In genomic region chr8:106632650-106633049, GRCm38 (mm10) we compare ENCODE assay signal across 15 mouse cellular contexts. TPM values are rescaled to one million over a fixed set of nuclear protein-coding genes. Genes with fewer than 3 reads are reported as not detected.
A peak's percentile ranks its signal among the peaks of the same experiment; 100 is the strongest.
DNase-seq lines count a peak whose midpoint lies in the region; ATAC-seq and TF ChIP-seq lines count a peak whose summit lies in the region.
"Had no signal": no experiment of that assay in that cellular context is flagged by ENCODE, and none has a peak within 500 bp of the region (broad histone marks: within the 10 kb centered on the region; RNA-seq: fewer than 3 reads in every experiment).

No protein-coding gene starts in this region.

- peaks cover 56% of the 10 kb centered on the region for H3K4me1 ChIP-seq in forebrain, embryonic 10.5 days
- H3K4me1 ChIP-seq in forebrain, embryonic 16.5 days (replicated peaks; ENCODE audit: control insufficient read depth, insufficient read depth, low read length): no peaks in the 10 kb centered on the region
- peaks cover 11% of the 10 kb centered on the region for H3K4me1 ChIP-seq in limb, embryonic 15.5 days
- H3K4me1 ChIP-seq in limb, embryonic 10.5 days: peaks cover 20% of the 10 kb centered on the region
- peaks cover 100% of the 10 kb centered on the region for H3K4me1 ChIP-seq in E14TG2a.4 (replicated peaks; ENCODE audit: low read depth, low read length)
- peaks cover 48% of the 10 kb centered on the region for H3K4me1 ChIP-seq in intestine, embryonic 15.5 days (replicated peaks)
- H3K4me1 ChIP-seq in heart, embryonic 11.5 days (ENCODE audit: control insufficient read depth, insufficient read depth, low read length): no peaks in the 10 kb centered on the region

- H3K4me3 ChIP-seq in forebrain, embryonic 10.5 days: no peak overlapping the region
- no peak overlapping the region for H3K4me3 ChIP-seq in forebrain, embryonic 16.5 days (replicated peaks; ENCODE audit: low read length)
- H3K4me3 ChIP-seq in limb, embryonic 15.5 days: no peak overlapping the region
- H3K4me3 ChIP-seq in limb, embryonic 10.5 days: no peak overlapping the region
- H3K4me3 ChIP-seq in E14TG2a.4 (replicated peaks; ENCODE audit: low read length): peak overlapping the region; percentile 48
- H3K4me3 ChIP-seq in intestine, embryonic 15.5 days (replicated peaks): no peak overlapping the region
- no peak overlapping the region for H3K4me3 ChIP-seq in heart, embryonic 11.5 days (ENCODE audit: low read depth, low read length)
- H3K4me3 ChIP-seq: embryonic facial prominence, embryonic 13.5 days; midbrain, embryonic 12.5 days had no signal

- H3K27ac ChIP-seq in forebrain, embryonic 10.5 days: peak overlapping the region; percentile 15; the same call in 1 of the 2 replicates
- H3K27ac ChIP-seq in forebrain, embryonic 16.5 days (ENCODE audit: low read length): no peak overlapping the region
- no peak overlapping the region for H3K27ac ChIP-seq in limb, embryonic 15.5 days
- H3K27ac ChIP-seq in limb, embryonic 10.5 days: no peak overlapping the region
- peak overlapping the region; percentile 68 for H3K27ac ChIP-seq in intestine, embryonic 15.5 days
- no peak overlapping the region for H3K27ac ChIP-seq in heart, embryonic 11.5 days (ENCODE audit: low read depth, low read length)
- H3K27ac ChIP-seq: embryonic facial prominence, embryonic 13.5 days; hindbrain, embryonic 14.5 days; macrophage; midbrain, embryonic 12.5 days had no signal

- no peak overlapping the region for H3K4me2 ChIP-seq in forebrain, embryonic 16.5 days (ENCODE audit: low read length)
- no peak overlapping the region for H3K4me2 ChIP-seq in limb, embryonic 15.5 days
- peak overlapping the region; percentile 31 for H3K4me2 ChIP-seq in intestine, embryonic 15.5 days (replicated peaks)
- no peak overlapping the region for H3K4me2 ChIP-seq in heart, embryonic 11.5 days
- H3K4me2 ChIP-seq: embryonic facial prominence, embryonic 13.5 days; hindbrain, embryonic 14.5 days; midbrain, embryonic 12.5 days had no signal

- no peak for DNase-seq in forebrain, embryonic 10.5 days (ENCODE audit: extremely low spot score, low spot score)
- no peak for DNase-seq in limb, embryonic 10.5 days (ENCODE audit: low spot score)
- no peak for DNase-seq in cerebellum, adult 18-20 months
- DNase-seq: cerebellum, adult 9-10 months; gastrocnemius, postnatal 14 days had no signal

- H3K9me3 ChIP-seq in forebrain, embryonic 10.5 days: no peaks in the 10 kb centered on the region
- no peaks in the 10 kb centered on the region for H3K9me3 ChIP-seq in forebrain, embryonic 16.5 days (ENCODE audit: control insufficient read depth, low read length)
- H3K9me3 ChIP-seq in limb, embryonic 15.5 days: no peaks in the 10 kb centered on the region
- no peaks in the 10 kb centered on the region for H3K9me3 ChIP-seq in limb, embryonic 10.5 days (replicated peaks)
- H3K9me3 ChIP-seq in E14TG2a.4 (ENCODE audit: low read length): no peaks in the 10 kb centered on the region
- H3K9me3 ChIP-seq in intestine, embryonic 15.5 days: no peaks in the 10 kb centered on the region
- H3K9me3 ChIP-seq in heart, embryonic 11.5 days (replicated peaks; ENCODE audit: control insufficient read depth, low read length): no peaks in the 10 kb centered on the region
- H3K9me3 ChIP-seq: embryonic facial prominence, embryonic 13.5 days; midbrain, embryonic 12.5 days had no signal

- H3K36me3 ChIP-seq in forebrain, embryonic 10.5 days (replicated peaks): no peaks in the 10 kb centered on the region
- no peaks in the 10 kb centered on the region for H3K36me3 ChIP-seq in forebrain, embryonic 16.5 days (ENCODE audit: control insufficient read depth, insufficient read depth)
- H3K36me3 ChIP-seq in limb, embryonic 15.5 days: no peaks in the 10 kb centered on the region
- no peaks in the 10 kb centered on the region for H3K36me3 ChIP-seq in limb, embryonic 10.5 days
- H3K36me3 ChIP-seq in E14TG2a.4 (ENCODE audit: insufficient read depth, low read length): peaks cover 11% of the 10 kb centered on the region
- no peaks in the 10 kb centered on the region for H3K36me3 ChIP-seq in intestine, embryonic 15.5 days
- H3K36me3 ChIP-seq in heart, embryonic 11.5 days (ENCODE audit: control insufficient read depth, insufficient read depth, low read length): no peaks in the 10 kb centered on the region
- H3K36me3 ChIP-seq: embryonic facial prominence, embryonic 13.5 days; midbrain, embryonic 12.5 days had no signal

- TF ChIP-seq CTCF in E14TG2a.4 (conservative IDR thresholded peaks at IDR 0.05; ENCODE audit: low read length): no peak

- 17% methylated on average over 8 of the region's 8 CpGs for WGBS in forebrain, embryonic 10.5 days
- WGBS in forebrain, embryonic 16.5 days: 23% methylated on average over 8 of the region's 8 CpGs
- 24% methylated on average over 8 of the region's 8 CpGs for WGBS in limb, embryonic 15.5 days
- 21% methylated on average over 8 of the region's 8 CpGs for WGBS in limb, embryonic 10.5 days
- 28% methylated on average over 8 of the region's 8 CpGs for WGBS in intestine, embryonic 15.5 days
- whole genome bisulfite sequencing in heart, embryonic 11.5 days (ENCODE audit: insufficient replicate concordance): 24% methylated on average over 8 of the region's 8 CpGs

- H3K9ac ChIP-seq in forebrain, embryonic 16.5 days (replicated peaks; ENCODE audit: low read depth, low read length): no peak overlapping the region
- no peak overlapping the region for H3K9ac ChIP-seq in limb, embryonic 15.5 days
- no peak overlapping the region for H3K9ac ChIP-seq in intestine, embryonic 15.5 days
- no peak overlapping the region for H3K9ac ChIP-seq in heart, embryonic 11.5 days (ENCODE audit: low read depth, low read length)
- H3K9ac ChIP-seq: embryonic facial prominence, embryonic 13.5 days; hindbrain, embryonic 14.5 days; midbrain, embryonic 12.5 days had no signal

- no peak for ATAC-seq in forebrain, embryonic 16.5 days
- 0 out of 2 replicates have a peak, but pooled peaks have one; percentile 15 for ATAC-seq in limb, embryonic 15.5 days (ENCODE audit: insufficient number of reproducible peaks, low FRiP score, low TSS enrichment, low read depth)
- peak; percentile 68 for ATAC-seq in intestine, embryonic 15.5 days
- ATAC-seq in heart, embryonic 11.5 days (replicated peaks; ENCODE audit: insufficient number of reproducible peaks, low FRiP score, low TSS enrichment): no peak
- ATAC-seq: Patski had no signal

- peaks cover 9% of the 10 kb centered on the region; the same call in 1 of the 2 replicates for H3K27me3 ChIP-seq in forebrain, embryonic 10.5 days (ENCODE audit: poor library complexity, severe bottlenecking)
- H3K27me3 ChIP-seq in forebrain, embryonic 16.5 days (replicated peaks; ENCODE audit: control insufficient read depth, insufficient read depth, low read length): no peaks in the 10 kb centered on the region
- no peaks in the 10 kb centered on the region for H3K27me3 ChIP-seq in limb, embryonic 15.5 days
- H3K27me3 ChIP-seq in limb, embryonic 10.5 days (ENCODE audit: low read depth, poor library complexity, severe bottlenecking): no peaks in the 10 kb centered on the region
- no peaks in the 10 kb centered on the region for H3K27me3 ChIP-seq in E14TG2a.4 (ENCODE audit: insufficient read depth, low read length)
- no peaks in the 10 kb centered on the region for H3K27me3 ChIP-seq in intestine, embryonic 15.5 days (replicated peaks)
- peaks cover 4% of the 10 kb centered on the region; the same call in 1 of the 2 replicates for H3K27me3 ChIP-seq in heart, embryonic 11.5 days (ENCODE audit: control insufficient read depth, insufficient read depth, low read length)
- H3K27me3 ChIP-seq: embryonic facial prominence, embryonic 13.5 days; Patski had no signal

RNA-seq across cellular contexts. Expression of gene Cdh1, which starts 29.5 kb away (rescaled TPM):
- polyA plus RNA-seq in forebrain, embryonic 10.5 days (2016; fragmentation: Nextera tagmentation; extraction: Ambion mirVana): 7.2 and 8.4 TPM in 2 replicates
- 3.0 and 4.2 TPM in 2 replicates for polyA plus RNA-seq in forebrain, embryonic 16.5 days (2015; fragmentation: Nextera tagmentation; extraction: Ambion mirVana)
- 67.3 and 77.8 TPM in 2 replicates for polyA plus RNA-seq in limb, embryonic 15.5 days (2015; fragmentation: Nextera tagmentation; extraction: Ambion mirVana)
- polyA plus RNA-seq in limb, embryonic 10.5 days (2016; fragmentation: Nextera tagmentation; extraction: Ambion mirVana): 15.4 and 16.4 TPM in 2 replicates
- polyA plus RNA-seq in intestine, embryonic 15.5 days (2015; fragmentation: Nextera tagmentation; extraction: Ambion mirVana): 152 and 158 TPM in 2 replicates
- 1.4 and 1.7 TPM in 2 replicates for polyA plus RNA-seq in heart, embryonic 11.5 days (2014; fragmentation: Nextera tagmentation; extraction: Ambion mirVana)

RNA-seq across cellular contexts. Expression of gene Tango6, which starts 50.2 kb away (rescaled TPM):
- 14.9 and 15.0 TPM in 2 replicates for polyA plus RNA-seq in forebrain, embryonic 10.5 days (2016; fragmentation: Nextera tagmentation; extraction: Ambion mirVana)
- 4.3 and 5.6 TPM in 2 replicates for polyA plus RNA-seq in forebrain, embryonic 16.5 days (2015; fragmentation: Nextera tagmentation; extraction: Ambion mirVana)
- polyA plus RNA-seq in limb, embryonic 15.5 days (2015; fragmentation: Nextera tagmentation; extraction: Ambion mirVana): 8.2 and 8.9 TPM in 2 replicates
- polyA plus RNA-seq in limb, embryonic 10.5 days (2016; fragmentation: Nextera tagmentation; extraction: Ambion mirVana): 15.5 and 16.1 TPM in 2 replicates
- 8.3 and 9.1 TPM in 2 replicates for polyA plus RNA-seq in intestine, embryonic 15.5 days (2015; fragmentation: Nextera tagmentation; extraction: Ambion mirVana)
- polyA plus RNA-seq in heart, embryonic 11.5 days (2014; fragmentation: Nextera tagmentation; extraction: Ambion mirVana): 5.1 and 5.9 TPM in 2 replicates

RNA-seq across cellular contexts. Expression of gene Gm10073, which starts 59.4 kb away (rescaled TPM):
- 7.6 and 8.4 TPM in 2 replicates for polyA plus RNA-seq in forebrain, embryonic 10.5 days (2016; fragmentation: Nextera tagmentation; extraction: Ambion mirVana)
- 7.9 and 9.2 TPM in 2 replicates for polyA plus RNA-seq in forebrain, embryonic 16.5 days (2015; fragmentation: Nextera tagmentation; extraction: Ambion mirVana)
- 12.4 and 13.3 TPM in 2 replicates for polyA plus RNA-seq in limb, embryonic 15.5 days (2015; fragmentation: Nextera tagmentation; extraction: Ambion mirVana)
- polyA plus RNA-seq in limb, embryonic 10.5 days (2016; fragmentation: Nextera tagmentation; extraction: Ambion mirVana): 7.9 and 8.0 TPM in 2 replicates
- polyA plus RNA-seq in intestine, embryonic 15.5 days (2015; fragmentation: Nextera tagmentation; extraction: Ambion mirVana): 15.5 and 20.2 TPM in 2 replicates
- 6.9 and 7.6 TPM in 2 replicates for polyA plus RNA-seq in heart, embryonic 11.5 days (2014; fragmentation: Nextera tagmentation; extraction: Ambion mirVana)

Comparison
In these comparisons a context has a peak if more than half of its experiments do, and no peak if none do; other contexts are left out.
1. H3K27ac ChIP-seq: peak in forebrain, embryonic 10.5 days (single experiment) and intestine, embryonic 15.5 days (single experiment); none in forebrain, embryonic 16.5 days (single experiment), limb, embryonic 15.5 days (single experiment), limb, embryonic 10.5 days (single experiment) and heart, embryonic 11.5 days (single experiment).
2. ATAC-seq: peak in limb, embryonic 15.5 days (single experiment) and intestine, embryonic 15.5 days (single experiment); none in forebrain, embryonic 16.5 days (single experiment) and heart, embryonic 11.5 days (single experiment).